Mouse (Mus musculus) CH12.LX (cell line): ENCODE data around the gene Gm10320. TPM values are rescaled to one million over a fixed set of nuclear protein-coding genes. Genes with fewer than 3 reads are reported as not detected.

Experiments
- DNase-seq: peaks from one replicate; pipeline ENCODE4 v3.0.0-alpha.2; 2013; ENCODE audit errors: extremely low read depth
- H3K27ac ChIP-seq: 2 replicates; pipeline ENCODE4 v1.5.1; 2012; ENCODE audit warnings: low read depth, mild to moderate bottlenecking, control low read depth, moderate library complexity; ENCODE audit not compliant: insufficient read depth
- H3K27me3 ChIP-seq: replicated peaks from 2 replicates; pipeline ENCODE3; 2012; ENCODE audit warnings: inconsistent platforms
- H3K36me3 ChIP-seq, 2 experiments: replicated peaks in 1 of 2; 2 replicates each; pipeline versions ENCODE3 to v1.6.1; 2012; ENCODE audit warnings: inconsistent platforms in 1 of 2, low read length in 1 of 2, mild to moderate bottlenecking in 1 of 2, mixed read lengths in 1 of 2, moderate library complexity in 1 of 2; ENCODE audit not compliant: control insufficient read depth in 1 of 2, insufficient read depth in 1 of 2
- H3K4me1 ChIP-seq, 2 experiments: 2 replicates each; pipeline ENCODE4 v1.6.1; 2012; ENCODE audit warnings: inconsistent platforms in 1 of 2, moderate library complexity in 1 of 2; ENCODE audit not compliant: insufficient read depth in 2 of 2, control insufficient read depth in 1 of 2
- H3K4me2 ChIP-seq: 2 replicates; pipeline ENCODE4 v1.6.1; 2012; ENCODE audit warnings: low read depth, mild to moderate bottlenecking, control low read depth; ENCODE audit not compliant: poor library complexity, insufficient read depth, severe bottlenecking
- H3K4me3 ChIP-seq, 3 experiments: fragments of 150-350 bp in 1 of 3; sonication (generic) in 1 of 3; replicated peaks in 1 of 3; 2 replicates each; pipeline versions ENCODE3 to v1.5.1; 2011 to 2012; ENCODE audit warnings: low read depth in 2 of 3, low read length in 2 of 3, mild to moderate bottlenecking in 2 of 3, moderate library complexity in 2 of 3, control low read depth in 1 of 3, improper control_type of control experiment in 1 of 3, inconsistent platforms in 1 of 3, mixed read lengths in 1 of 3; ENCODE audit not compliant: poor library complexity in 1 of 3
- H3K79me2 ChIP-seq: replicated peaks from 2 replicates; pipeline ENCODE4 v1.6.1; 2012; ENCODE audit warnings: mild to moderate bottlenecking, moderate library complexity; ENCODE audit not compliant: control insufficient read depth, poor library complexity, insufficient read depth, severe bottlenecking; ENCODE audit errors: extremely low read depth
- H3K9ac ChIP-seq: 2 replicates; pipeline ENCODE4 v1.6.1; 2012; ENCODE audit warnings: low read depth, mild to moderate bottlenecking, control low read depth, moderate library complexity; ENCODE audit not compliant: insufficient read depth
- H3K9me3 ChIP-seq: replicated peaks from 2 replicates; pipeline ENCODE3; 2012; ENCODE audit warnings: low read length, inconsistent platforms, mixed read lengths
- BHLHE40 ChIP-seq: IDR thresholded peaks from 2 replicates; pipeline ENCODE4 v1.6.1; 2011; ENCODE audit warnings: mild to moderate bottlenecking, low read depth, low read length, improper control_type of control experiment
- CHD1 ChIP-seq: IDR thresholded peaks from 2 replicates; pipeline ENCODE4 v1.6.1; 2012; ENCODE audit warnings: low read depth, low read length, improper control_type of control experiment, inconsistent platforms
- CTCF ChIP-seq, 2 experiments: IDR thresholded peaks in 1 of 2; conservative IDR thresholded peaks in 1 of 2; 2 replicates each; pipeline ENCODE4 v1.5.1; 2011 to 2012; ENCODE audit warnings: low read depth in 2 of 2, low read length in 2 of 2, improper control_type of control experiment in 1 of 2, inconsistent platforms in 1 of 2, mild to moderate bottlenecking in 1 of 2, moderate library complexity in 1 of 2
- ETS1 ChIP-seq: conservative IDR thresholded peaks from 2 replicates; pipeline ENCODE4 v1.6.1; 2012; ENCODE audit warnings: low read depth, mild to moderate bottlenecking, inconsistent platforms, low read length, improper control_type of control experiment, moderate library complexity
- HCFC1 ChIP-seq: IDR thresholded peaks from 2 replicates; pipeline ENCODE4 v1.6.1; 2012; ENCODE audit warnings: low read depth, mild to moderate bottlenecking, inconsistent platforms, low read length, improper control_type of control experiment
- JUN ChIP-seq: IDR thresholded peaks from 2 replicates; pipeline ENCODE4 v1.6.1; 2011; ENCODE audit warnings: low read depth, mild to moderate bottlenecking, low read length, improper control_type of control experiment, moderate library complexity; ENCODE audit not compliant: insufficient read depth
- MEF2A ChIP-seq: IDR thresholded peaks from 2 replicates; pipeline ENCODE4 v1.6.1; 2014; ENCODE audit warnings: low read depth, mild to moderate bottlenecking, inconsistent platforms, low read length, improper control_type of control experiment, borderline replicate concordance
- POLR2A ChIP-seq: IDR thresholded peaks from 2 replicates; pipeline ENCODE4 v1.6.1; 2011; ENCODE audit warnings: low read depth, mild to moderate bottlenecking, improper control_type of control experiment, low read length
- RAD21 ChIP-seq: IDR thresholded peaks from 2 replicates; pipeline ENCODE4 v1.6.1; 2011; ENCODE audit warnings: low read depth, mild to moderate bottlenecking, low read length, improper control_type of control experiment, moderate library complexity
- RCOR1 ChIP-seq: conservative IDR thresholded peaks from 2 replicates; pipeline ENCODE4 v1.6.1; 2012; ENCODE audit warnings: low read depth, mild to moderate bottlenecking, inconsistent platforms, low read length, improper control_type of control experiment
- SIN3A ChIP-seq: IDR thresholded peaks from 2 replicates; pipeline ENCODE4 v1.6.1; 2012; ENCODE audit warnings: low read length, improper control_type of control experiment, inconsistent platforms
- SMC3 ChIP-seq: IDR thresholded peaks from 2 replicates; pipeline ENCODE4 v1.6.1; 2011; ENCODE audit warnings: low read depth, low read length, improper control_type of control experiment
- TBP ChIP-seq: conservative IDR thresholded peaks from 2 replicates; pipeline ENCODE4 v1.6.1; 2011; ENCODE audit warnings: low read depth, low read length, improper control_type of control experiment
- UBTF ChIP-seq: IDR thresholded peaks from 2 replicates; pipeline ENCODE4 v1.6.1; 2012; ENCODE audit warnings: low read depth, mild to moderate bottlenecking, inconsistent platforms, low read length, improper control_type of control experiment, moderate library complexity
- USF2 ChIP-seq: conservative IDR thresholded peaks from 2 replicates; pipeline ENCODE4 v1.6.1; 2011; ENCODE audit warnings: low read depth, low read length, improper control_type of control experiment
- ZNF384 ChIP-seq: IDR thresholded peaks from 2 replicates; pipeline ENCODE4 v1.6.1; 2012; ENCODE audit warnings: low read depth, low read length, improper control_type of control experiment, inconsistent platforms
- dilution Hi-C: fragments of 300-500 bp; cut with MboI; formaldehyde crosslinking; loops from 2 replicates; pipeline ENCODE4 v1.14.3; 2020; ENCODE audit warnings: low sequenced_read_pairs; ENCODE audit not compliant: extremely low pct_unique_long_range_greater_than_20kb, extremely low pct_ligation_motif_present
- in situ Hi-C: fragments of 300-500 bp; cut with MboI; formaldehyde crosslinking; loops from 3 replicates; pipeline ENCODE4 v1.14.3; 2019; ENCODE audit warnings: low sequenced_read_pairs, low pct_ligation_motif_present, low pct_unique_long_range_greater_than_20kb, mixed read lengths
- polyA plus RNA-seq: library from polyadenylated mRNA; unstranded; fragments of >175 nt; gene quantifications from 2 replicates; pipeline ENCODE4 v1.2.1, GENCODE M21; 2012; ENCODE audit warnings: low read depth; ENCODE audit not compliant: insufficient read length
- total RNA-seq, 2 experiments: library from RNA; depleted of rRNA; stranded (reverse); fragments of 300-350 nt in 1 of 2; fragments of >200 nt in 1 of 2; gene quantifications; 2 replicates each; pipeline ENCODE4 v1.2.3; 2012 to 2014

Gm10320 gene
- total and polyA plus RNA-seq, 3 experiments = 1.8 to 13.4 (median 8.0) TPM

DNA sequence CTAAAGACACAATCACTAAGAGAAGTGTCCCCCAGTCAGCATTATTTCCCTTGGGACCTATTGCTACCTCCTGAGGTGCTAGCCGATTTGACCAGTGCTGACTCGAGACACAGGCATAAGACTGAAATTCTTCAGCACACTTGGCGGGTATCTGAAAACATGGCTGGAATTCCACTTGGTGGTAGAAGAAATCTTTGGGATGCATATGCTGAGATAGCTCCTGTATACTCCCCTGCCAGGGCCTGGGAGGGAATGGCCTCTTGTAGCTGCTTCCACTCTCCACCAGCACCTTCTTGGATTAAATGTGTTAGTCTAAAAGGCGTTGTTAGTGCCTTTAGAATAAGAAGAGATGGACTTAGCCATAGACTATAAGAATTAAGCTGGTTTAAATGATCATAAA, 50.8 kb downstream of the Gm10320 start:
- no peak for DNase-seq
- no peak for TF ChIP-seq HCFC1
- no peak for TF ChIP-seq SMC3
- no peak for TF ChIP-seq RCOR1
- no peak for TF ChIP-seq ZNF384
- no peak for TF ChIP-seq RAD21
- TF ChIP-seq USF2 = no peak
- TF ChIP-seq SIN3A = no peak
- no peak for TF ChIP-seq UBTF
- TF ChIP-seq ETS1 = no peak
- no peak for TF ChIP-seq POLR2A
- no peak for TF ChIP-seq CTCF (conservative IDR thresholded peaks at IDR 0.05 in 1 of 2, IDR thresholded peaks at IDR 0.05 in 1 of 2; ENCODE audit: low read depth in 2 of 2, low read length in 2 of 2)
- no peak overlapping the region for H3K9ac ChIP-seq
- H3K79me2 ChIP-seq = no peaks in the 10 kb centered on the region
- no peaks in the 10 kb centered on the region for H3K27me3 ChIP-seq
- H3K4me2 ChIP-seq = no peak overlapping the region
- no peak overlapping the region for H3K27ac ChIP-seq
- dilution Hi-C loops = no loop called here
- in situ Hi-C loops = no loop called here
- H3K4me1 ChIP-seq = peaks cover 0 to 3% of the 10 kb centered on the region in 2 experiments; a peak in 1 of 4 replicates
- no peak overlapping the region for H3K4me3 ChIP-seq
- peaks cover 2% of the 10 kb centered on the region for H3K9me3 ChIP-seq
- H3K36me3 ChIP-seq = no peaks in the 10 kb centered on the region

DNA sequence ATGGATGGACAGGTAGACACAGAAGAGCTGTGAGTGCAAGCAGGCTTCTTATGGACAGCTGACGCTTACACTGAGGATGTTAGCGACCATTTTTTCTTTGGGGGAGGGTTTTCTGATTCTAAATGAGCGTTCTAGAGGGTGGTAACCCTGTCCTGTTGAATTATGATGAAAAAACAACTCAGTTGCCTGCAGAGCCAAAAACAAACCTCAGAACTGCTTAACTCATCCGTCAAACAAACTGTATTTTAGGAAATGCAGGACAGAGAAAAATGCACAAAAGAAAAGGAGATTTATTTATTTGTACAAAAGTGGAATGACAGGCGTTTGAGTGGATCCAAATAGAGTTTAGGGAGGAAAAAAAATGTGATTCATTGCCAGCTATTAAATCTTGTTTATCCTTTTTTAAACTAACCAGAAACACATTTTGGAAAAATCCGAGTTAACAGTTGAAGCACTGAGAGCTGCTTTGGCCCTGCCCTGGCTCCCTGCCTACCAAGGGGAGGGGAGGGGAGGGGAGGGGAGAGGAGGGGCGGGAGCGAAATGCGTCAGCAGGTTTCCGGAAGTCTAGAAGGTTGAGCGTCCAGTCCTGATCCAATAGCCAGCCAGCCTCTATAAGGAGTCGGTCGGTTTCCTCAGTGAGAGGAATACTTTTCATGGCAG, 51.4 kb downstream of the Gm10320 start:
- Histone ChIP-seq H3K79me2 (no peaks in the 10 kb centered on the region), H3K27ac (no peak overlapping the region), H3K9ac (no peak overlapping the region), H3K36me3 (no peaks in the 10 kb centered on the region), H3K27me3 (no peaks in the 10 kb centered on the region), H3K4me3 (no peak overlapping the region), H3K9me3 (peaks cover 2% of the 10 kb centered on the region), H3K4me1 (peaks cover 5 to 6% of the 10 kb centered on the region in 2 experiments), H3K4me2 (no peak overlapping the region)
- dilution Hi-C loops (no loop called here), in situ Hi-C loops (no loop called here)
- no peak for DNase-seq
- no peak for TF ChIP-seq MEF2A
- TF ChIP-seq SMC3 = no peak
- TF ChIP-seq CHD1 = no peak
- TF ChIP-seq TBP = no peak
- no peak for TF ChIP-seq JUN
- no peak for TF ChIP-seq BHLHE40

Other genes with a start within 250 kb of the Gm10320 start
- gene Utp15, start 229.0 kb downstream of the Gm10320 start, total RNA-seq (2012; rRNA removed) = 36.8 and 44.3 TPM in 2 replicates
- 51.7 and 52.2 TPM in 2 replicates for gene Utp15, start 229.0 kb downstream of the Gm10320 start, total RNA-seq (2014; rRNA removed)
- gene Utp15, start 229.0 kb downstream of the Gm10320 start, polyA plus RNA-seq = 49.4 and 51.7 TPM in 2 replicates
- gene Ankra2, start 228.9 kb downstream of the Gm10320 start, total RNA-seq (2012; rRNA removed) = 10.1 and 11.1 TPM in 2 replicates
- 12.9 and 15.3 TPM in 2 replicates for gene Ankra2, start 228.9 kb downstream of the Gm10320 start, total RNA-seq (2014; rRNA removed)
- gene Ankra2, start 228.9 kb downstream of the Gm10320 start, polyA plus RNA-seq = 12.4 and 14.8 TPM in 2 replicates
- not detected in 2 replicates for gene Gm21976, start 212.1 kb downstream of the Gm10320 start, total RNA-seq (2012; rRNA removed)
- not detected in 2 replicates for gene Gm21976, start 212.1 kb downstream of the Gm10320 start, total RNA-seq (2014; rRNA removed)
- gene Gm21976, start 212.1 kb downstream of the Gm10320 start, polyA plus RNA-seq = not detected in 2 replicates
- gene Btf3, start 175.0 kb downstream of the Gm10320 start, total RNA-seq (2012; rRNA removed) = 1,038 and 1,073 TPM in 2 replicates
- 1,568 and 1,693 TPM in 2 replicates for gene Btf3, start 175.0 kb downstream of the Gm10320 start, total RNA-seq (2014; rRNA removed)
- 1,281 and 1,367 TPM in 2 replicates for gene Btf3, start 175.0 kb downstream of the Gm10320 start, polyA plus RNA-seq
- not detected in 2 replicates for gene Foxd1, start 137.8 kb downstream of the Gm10320 start, total RNA-seq (2012; rRNA removed)
- not detected in 2 replicates for gene Foxd1, start 137.8 kb downstream of the Gm10320 start, total RNA-seq (2014; rRNA removed)
- gene Foxd1, start 137.8 kb downstream of the Gm10320 start, polyA plus RNA-seq = not detected in 2 replicates
- not detected in 2 replicates for gene Tmem174, start 145.4 kb upstream of the Gm10320 start, total RNA-seq (2012; rRNA removed)
- not detected in 2 replicates for gene Tmem174, start 145.4 kb upstream of the Gm10320 start, total RNA-seq (2014; rRNA removed)
- not detected in 2 replicates for gene Tmem174, start 145.4 kb upstream of the Gm10320 start, polyA plus RNA-seq
- gene Tmem171, start 202.8 kb upstream of the Gm10320 start, total RNA-seq (2012; rRNA removed) = not detected in 2 replicates
- not detected in 2 replicates for gene Tmem171, start 202.8 kb upstream of the Gm10320 start, total RNA-seq (2014; rRNA removed)
- not detected in 2 replicates for gene Tmem171, start 202.8 kb upstream of the Gm10320 start, polyA plus RNA-seq